Mouse (Mus musculus) ovary, adult 10 weeks (tissue): Measurements from ENCODE around the gene Mical3. TPM values are rescaled to one million over a fixed set of nuclear protein-coding genes. Genes with fewer than 3 reads are reported as not detected.

ENCODE experiments used
- polyA plus RNA-seq: library from polyadenylated mRNA; stranded (reverse); fragments of 350-450 nt; fragmentation: Illumina TruSeq; extraction: RNeasy Lipid Tissue Mini Kit (QIAGEN cat#74804); gene quantifications from one replicate; pipeline ENCODE4 v1.2.3, GENCODE M21; 2014

Gene Mical3
- 17.4 TPM for polyA plus RNA-seq

GRCm38 (mm10) chr6:121130773-121131172 lies at the start of gene Mical3:
Mical3 (minus strand) TSS chr6:121130999.

GRCm38 (mm10) chr6:120916074-120916971 lies 214.5 kb downstream of the Mical3 start, which contains the start of gene Bid:
Bid (minus strand) TSS chr6:120916853.

Other genes starting within 250 kb of the Mical3 start
- 5.7 TPM for gene Bid, start 214.1 kb downstream of the Mical3 start, polyA plus RNA-seq
- gene Pex26, start 52.7 kb upstream of the Mical3 start, polyA plus RNA-seq, result 2.9 TPM
- 0.20 TPM for gene Tuba8, start 79.7 kb upstream of the Mical3 start, polyA plus RNA-seq
- gene Usp18, start 114.9 kb upstream of the Mical3 start, polyA plus RNA-seq, result 3.6 TPM
- gene Slc6a13, start 169.2 kb upstream of the Mical3 start, polyA plus RNA-seq, result not detected
- not detected for gene Slc6a12, start 212.1 kb upstream of the Mical3 start, polyA plus RNA-seq